Mouse (Mus musculus) E14TG2a.4 (cell line): ENCODE results near the gene Enpp1.

Experiments
- CTCF ChIP-seq: conservative IDR thresholded peaks from 2 replicates; pipeline ENCODE4 v1.5.1; 2014; ENCODE audit warnings: low read length
- NANOG ChIP-seq: IDR thresholded peaks from 2 replicates; pipeline ENCODE4 v1.6.1; 2014; ENCODE audit warnings: borderline replicate concordance, low read length, mixed read lengths

DNA sequence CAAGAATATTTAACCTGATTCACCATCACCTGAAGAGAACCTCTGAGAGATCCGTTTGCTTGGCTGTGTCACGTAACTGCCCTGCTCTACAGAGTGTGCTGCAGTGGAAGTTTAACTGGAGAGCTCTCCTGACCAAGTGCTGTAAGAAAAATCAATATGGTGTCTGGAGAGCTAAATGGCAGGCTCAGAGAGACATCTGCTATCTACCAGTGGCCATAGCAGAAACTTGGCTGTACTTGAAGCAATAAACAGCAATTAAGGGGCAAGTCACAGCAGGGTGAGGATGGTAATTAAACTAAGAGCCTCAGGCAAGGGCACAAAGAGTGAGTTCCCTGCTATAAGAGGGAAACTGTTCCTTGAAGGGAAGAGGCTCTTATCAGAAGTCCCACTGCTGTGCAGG lies 9.3 kb downstream of the Enpp1 start:
- TF ChIP-seq CTCF (no peak), NANOG (no peak)
